Comparison of ENCODE assay signal across 15 mouse cellular contexts in the genomic region with DNA sequence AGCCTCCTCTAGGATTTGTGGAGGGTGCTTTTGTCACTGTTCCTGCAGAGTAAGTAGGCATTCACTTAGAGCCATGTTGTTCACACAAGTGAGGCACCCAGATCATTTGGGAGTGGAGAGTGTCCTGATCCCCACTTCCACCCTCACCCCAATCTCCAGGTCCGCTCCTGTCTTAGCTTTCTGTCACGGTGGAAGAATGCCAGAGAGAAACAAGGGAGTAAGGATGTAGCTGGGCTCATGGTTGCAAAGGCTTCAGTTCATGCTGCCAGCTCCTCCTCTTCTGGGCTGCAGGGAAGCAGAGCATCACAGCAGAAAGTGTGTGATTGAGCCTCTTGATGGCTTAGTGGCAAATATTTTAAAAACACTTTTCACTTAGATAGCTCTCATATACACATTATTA.
"Had no signal": no experiment of that assay in that cellular context is flagged by ENCODE, and none has a peak within 500 bp of the region (broad histone marks: within the 10 kb centered on the region; RNA-seq: fewer than 3 reads in every experiment).

No protein-coding gene starts in this region.

- H3K27ac ChIP-seq: neural tube, embryonic 15.5 days; stomach, embryonic 15.5 days; stomach, postnatal 0 days had no signal

- H3K4me2 ChIP-seq: neural tube, embryonic 15.5 days; stomach, embryonic 15.5 days had no signal

- H3K9ac ChIP-seq: neural tube, embryonic 15.5 days; stomach, embryonic 15.5 days had no signal

- DNase-seq: retina, postnatal 1 day; right cerebral cortex, adult 18-20 months; right cerebral cortex, postnatal 14 days; right cerebral cortex, postnatal 25 days; right cerebral cortex, postnatal 4 days; spleen, adult 18-20 months; thymus, adult 18-20 months; thymus, adult 2 months; thymus, postnatal 14 days; thymus, postnatal 25 days; thymus, postnatal 36 days; thymus, postnatal 4 days had no signal

- H3K4me3 ChIP-seq: neural tube, embryonic 15.5 days; stomach, embryonic 15.5 days had no signal

- H3K27me3 ChIP-seq: neural tube, embryonic 15.5 days; stomach, embryonic 15.5 days had no signal

- H3K4me1 ChIP-seq: stomach, embryonic 15.5 days had no signal

- H3K9me3 ChIP-seq: neural tube, embryonic 15.5 days; stomach, embryonic 15.5 days had no signal
